Mouse (Mus musculus) cortical plate, adult 2 months (tissue): ENCODE results near the gene Hdac9. TPM values are rescaled to one million over a fixed set of nuclear protein-coding genes. Genes with fewer than 3 reads are reported as not detected.
"Not testable (repeated sequence)": the region's sequence is repeated elsewhere in the genome, so short reads cannot be mapped to it uniquely, and the experiment has no call there.

ENCODE experiments used
- H3K27ac ChIP-seq: fragments of 200-500 bp; 2 replicates; pipeline ENCODE4 v1.5.1; 2012; ENCODE audit warnings: low read length, control low read depth, inconsistent platforms; ENCODE audit not compliant: insufficient read depth
- H3K4me1 ChIP-seq: fragments of 200-500 bp; 2 replicates; pipeline ENCODE4 v1.6.1; 2011; ENCODE audit warnings: low read length; ENCODE audit not compliant: control insufficient read depth, insufficient read depth
- H3K4me3 ChIP-seq: fragments of 200-500 bp; 2 replicates; pipeline ENCODE4 v1.5.1; 2011; ENCODE audit warnings: mild to moderate bottlenecking, low read length, control low read depth; ENCODE audit not compliant: insufficient read depth
- CTCF ChIP-seq: fragments of 200-500 bp; IDR thresholded peaks from 2 replicates; pipeline ENCODE4 v1.5.1; 2011; ENCODE audit warnings: mild to moderate bottlenecking, control low read depth, low read length; ENCODE audit not compliant: insufficient read depth; ENCODE audit errors: extremely low read depth
- POLR2A ChIP-seq: fragments of 200-500 bp; IDR thresholded peaks from 2 replicates; pipeline ENCODE4 v1.6.1; 2011; ENCODE audit warnings: mild to moderate bottlenecking, low read length, control low read depth; ENCODE audit not compliant: insufficient read depth; ENCODE audit errors: extremely low read depth
- polyA plus RNA-seq: library from polyadenylated mRNA; depleted of rRNA; stranded (reverse); fragments of >200 nt; gene quantifications from 2 replicates; pipeline ENCODE4 v1.2.3, GENCODE M21; 2012; rRNA removed

Hdac9 gene
- polyA plus RNA-seq, 1 experiment, result 23.8 TPM

DNA sequence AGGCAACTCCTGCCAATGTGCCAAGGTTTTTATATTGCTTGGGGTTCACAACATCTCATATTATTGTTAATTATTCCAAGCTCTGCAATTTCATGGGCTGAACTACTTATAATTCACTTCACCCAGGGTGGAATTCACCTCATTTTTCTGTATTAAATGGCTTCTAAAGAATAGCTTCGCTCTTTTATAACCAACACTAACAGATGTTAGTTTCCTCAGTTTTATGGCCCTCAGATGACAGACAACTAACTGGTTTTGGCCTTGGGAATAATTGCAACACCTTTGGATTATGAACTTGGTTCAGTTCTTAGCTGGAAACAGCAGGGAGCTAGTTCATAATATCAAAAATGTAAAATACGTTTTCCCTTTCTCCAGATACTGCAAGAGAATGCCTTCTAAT lies 839.9 kb downstream of the Hdac9 start:
- TF ChIP-seq CTCF (no peak), POLR2A (no peak)
- H3K27ac ChIP-seq, result no peak overlapping the region
- peaks cover 1% of the 10 kb centered on the region; the same call in 1 of the 2 replicates for H3K4me1 ChIP-seq
- H3K4me3 ChIP-seq, result no peak overlapping the region

DNA sequence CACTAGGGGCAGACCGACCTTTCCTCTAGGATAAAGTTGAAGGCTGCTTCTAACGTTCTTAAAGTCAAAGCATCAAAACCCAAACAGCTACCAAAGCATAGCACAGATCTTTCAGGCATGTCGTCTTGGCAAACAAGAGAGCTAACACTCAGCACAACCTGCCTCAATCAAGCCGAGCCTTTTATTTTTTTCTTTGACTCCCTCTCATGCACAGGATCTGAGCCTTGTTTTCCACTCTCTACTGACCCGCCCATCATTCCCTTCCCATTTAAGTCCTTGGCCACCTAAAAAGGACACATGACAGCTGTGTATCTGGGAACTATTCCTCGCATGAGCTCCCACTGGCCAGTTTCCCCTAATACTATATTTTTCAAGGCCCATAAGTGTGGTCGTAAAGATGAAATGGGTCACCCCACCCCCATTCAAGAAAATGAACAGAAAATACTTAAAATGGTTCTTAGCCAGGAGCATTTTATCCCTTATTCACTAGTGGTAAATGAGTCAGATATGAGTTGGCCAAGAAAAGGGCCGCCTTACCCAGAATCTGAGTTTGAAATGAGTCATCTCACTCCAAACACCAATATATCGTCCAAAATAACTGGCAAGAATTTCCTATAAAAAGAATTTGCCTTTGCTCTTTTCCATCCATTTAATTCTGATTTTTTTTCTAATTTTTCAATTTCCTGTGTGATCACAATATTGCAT lies 840.9 kb downstream of the Hdac9 start:
- peaks cover 1% of the 10 kb centered on the region; the same call in 1 of the 2 replicates for H3K4me1 ChIP-seq
- H3K4me3 ChIP-seq, result no peak overlapping the region
- H3K27ac ChIP-seq, result peak overlapping the region; percentile 21; the same call in 1 of the 2 replicates
- TF ChIP-seq POLR2A, result no peak
- TF ChIP-seq CTCF, result no peak

DNA sequence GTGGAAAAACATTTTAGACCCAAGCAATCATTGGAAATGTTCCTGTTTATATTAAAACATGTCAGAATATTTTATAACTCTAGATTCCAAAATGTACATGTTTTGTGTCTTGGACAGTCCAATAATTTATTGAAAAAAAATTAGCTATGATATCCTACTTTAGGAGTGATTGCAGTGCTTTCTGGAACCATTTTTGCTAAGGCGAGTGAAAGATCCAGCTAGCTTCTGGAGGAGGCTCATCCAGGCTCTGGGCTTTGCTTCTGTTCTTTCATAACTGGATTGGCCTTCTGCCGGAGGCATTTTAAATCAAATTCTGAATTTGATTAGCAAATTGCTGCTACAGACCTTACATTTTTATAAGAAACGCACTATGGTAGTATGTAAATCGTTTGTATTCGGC lies 864.4 kb downstream of the Hdac9 start:
- Histone ChIP-seq H3K4me1 (peaks cover 2% of the 10 kb centered on the region), H3K27ac (no peak overlapping the region), H3K4me3 (no peak overlapping the region)
- no peak for TF ChIP-seq POLR2A
- no peak for TF ChIP-seq CTCF

DNA sequence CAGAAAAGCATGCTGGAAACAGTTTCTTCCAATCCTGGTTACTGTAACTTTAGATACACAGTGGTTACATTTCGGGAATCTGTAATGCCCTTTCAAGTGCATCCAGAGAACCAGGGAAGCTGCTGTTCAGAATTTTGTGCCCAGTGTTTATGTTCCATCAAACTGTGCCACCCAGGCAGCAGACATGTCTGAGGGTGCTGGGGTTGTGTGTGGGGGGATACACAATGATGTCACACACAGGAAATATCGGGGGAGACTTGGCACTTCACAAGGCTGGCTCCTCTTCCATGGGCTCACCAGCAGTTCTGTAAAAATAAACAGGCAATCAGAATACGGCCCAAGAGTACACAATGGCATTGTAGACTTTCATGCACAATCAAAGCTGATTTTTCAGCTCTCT lies 864.9 kb downstream of the Hdac9 start:
- H3K4me3 ChIP-seq, result no peak overlapping the region
- peak overlapping the region; percentile 21; the same call in 1 of the 2 replicates for H3K27ac ChIP-seq
- peaks cover 2% of the 10 kb centered on the region for H3K4me1 ChIP-seq
- no peak for TF ChIP-seq CTCF
- TF ChIP-seq POLR2A, result no peak

DNA sequence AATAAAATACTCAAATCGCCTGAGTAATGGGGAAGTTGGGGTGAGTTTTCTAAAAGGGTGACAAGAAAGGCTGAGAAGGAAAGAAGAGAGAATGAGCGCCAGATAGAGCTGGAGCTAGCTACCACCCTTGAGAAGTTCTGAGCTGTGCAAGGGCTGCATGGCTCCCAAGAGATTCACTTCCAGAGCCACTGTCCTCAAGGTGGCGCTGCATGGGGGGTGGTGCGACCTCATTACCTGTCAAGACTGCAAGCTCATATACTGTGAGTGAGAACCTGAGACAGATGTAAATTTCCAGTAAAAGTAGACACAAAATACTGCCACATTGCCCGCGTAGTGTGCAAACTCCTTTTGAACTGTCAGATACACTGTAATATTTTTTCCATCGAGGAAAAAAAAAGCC lies 865.8 kb downstream of the Hdac9 start:
- no peak overlapping the region for H3K27ac ChIP-seq
- H3K4me3 ChIP-seq, result no peak overlapping the region
- H3K4me1 ChIP-seq, result peaks cover 2% of the 10 kb centered on the region
- no peak for TF ChIP-seq CTCF
- TF ChIP-seq POLR2A, result no peak

DNA sequence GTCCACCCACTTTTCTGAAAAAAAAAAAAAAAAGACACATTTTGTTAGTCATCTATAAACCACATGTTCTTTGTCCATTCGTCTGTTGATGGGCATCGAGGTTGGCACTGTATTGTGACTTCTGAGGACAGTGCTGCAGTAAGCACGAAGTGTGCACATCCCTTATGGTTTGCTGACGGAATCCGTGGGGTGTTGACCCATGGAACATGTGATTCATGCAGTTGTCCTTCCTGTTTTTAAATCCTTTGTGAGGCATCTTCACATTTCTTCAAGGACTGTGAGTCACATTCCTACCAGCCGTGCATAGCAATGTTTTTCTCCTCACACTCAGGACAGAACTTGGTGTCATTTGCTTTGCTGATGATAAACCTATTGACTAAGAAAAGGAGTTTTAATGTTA lies 875.9 kb downstream of the Hdac9 start:
- H3K27ac ChIP-seq, result no peak overlapping the region
- no peak for TF ChIP-seq CTCF
- TF ChIP-seq POLR2A, result no peak
- no peak overlapping the region for H3K4me3 ChIP-seq
- H3K4me1 ChIP-seq, result no peaks in the 10 kb centered on the region

DNA sequence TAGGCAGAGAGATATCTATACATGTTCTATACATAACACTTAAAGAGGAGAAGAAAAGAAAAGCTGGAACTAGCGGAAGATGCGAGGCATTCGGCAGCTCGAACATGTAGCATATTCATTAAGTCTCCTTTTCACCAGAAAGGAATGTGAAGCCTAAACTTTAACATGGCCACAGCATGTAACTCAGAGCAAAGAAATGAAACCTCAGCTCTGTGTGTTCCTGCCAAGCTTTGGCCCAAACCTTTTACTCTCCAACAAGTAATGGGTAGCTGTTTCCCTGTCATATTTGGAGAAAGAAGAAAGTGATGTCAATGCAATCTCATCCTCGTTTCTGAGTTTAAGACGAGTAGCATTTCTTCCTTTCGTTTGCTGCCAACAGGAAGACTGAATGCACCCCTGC lies 876.8 kb downstream of the Hdac9 start:
- Histone ChIP-seq H3K4me3 (no peak overlapping the region), H3K4me1 (no peaks in the 10 kb centered on the region), H3K27ac (no peak overlapping the region)
- no peak for TF ChIP-seq POLR2A
- no peak for TF ChIP-seq CTCF

DNA sequence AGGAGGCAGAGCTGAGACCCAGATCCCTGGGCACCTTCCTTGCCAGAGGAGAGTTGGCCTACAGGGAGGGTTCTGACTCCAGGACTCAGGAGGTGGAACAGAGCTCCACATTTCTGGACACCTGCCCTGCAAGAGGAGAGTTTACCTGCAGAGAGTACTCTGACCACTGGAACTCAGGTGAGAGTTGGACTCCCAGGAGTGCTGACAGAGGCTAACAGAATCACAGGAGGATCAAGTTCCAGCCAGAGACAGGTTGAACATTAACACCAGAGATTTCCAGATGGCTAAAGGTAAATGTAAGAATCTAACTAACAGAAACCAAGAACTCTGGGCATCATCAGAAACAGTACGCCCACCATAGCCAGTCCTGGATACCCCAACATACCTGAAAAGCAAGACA lies 907.1 kb downstream of the Hdac9 start:
- H3K27ac ChIP-seq, H3K4me3 ChIP-seq, H3K4me1 ChIP-seq: not testable (repeated sequence)

Other genes with a start within 250 kb of the Hdac9 start
- not detected in 2 replicates for gene Prps1l1, start 67.7 kb upstream of the Hdac9 start, polyA plus RNA-seq
- gene Snx13, start 130.1 kb upstream of the Hdac9 start, polyA plus RNA-seq, result 23.9 and 24.9 TPM in 2 replicates